Mouse (Mus musculus) cerebral cortex, adult 2 months (tissue): Measurements from ENCODE around the gene Klk1b5.

Experiments used
- WGBS: fragments of 180-500 bp; shearing (Covaris S2); methylation state at CpG from one replicate; pipeline ENCODE4 v1.1.7; 2018; 5-methylcytosine and 5-hydroxymethylcytosine counted together

Klk1b5 gene

DNA sequence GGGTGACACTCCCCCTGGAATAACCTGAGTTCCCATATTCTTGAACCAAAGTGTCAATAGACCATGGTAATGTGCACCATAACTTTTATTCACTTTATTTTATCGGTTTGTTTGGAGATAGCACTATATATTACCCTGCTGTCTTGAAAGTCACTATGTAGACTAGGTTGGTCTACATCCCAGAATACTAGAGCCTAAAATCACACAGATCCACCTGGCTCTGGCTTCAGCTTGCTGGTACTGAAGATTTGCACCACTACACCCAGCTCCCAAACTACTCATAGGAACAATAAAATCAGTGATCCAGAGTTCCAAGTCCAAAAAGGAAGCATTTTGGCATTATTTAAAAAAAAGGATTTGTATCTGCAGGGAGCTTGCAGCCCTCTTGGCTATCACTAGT, at the start of gene Klk1b5:
Gene Klk1b5, plus strand, starts transcription at position 301 of the 400 bp plus-strand sequence.
- 82% methylated on average over 1 of the region's 1 CpGs for WGBS

GRCm38 (mm10) chr7:44179299-44180045, 36.3 kb upstream of the Klk1b5 start:
- WGBS, result 39% methylated on average over 9 of the region's 9 CpGs

DNA sequence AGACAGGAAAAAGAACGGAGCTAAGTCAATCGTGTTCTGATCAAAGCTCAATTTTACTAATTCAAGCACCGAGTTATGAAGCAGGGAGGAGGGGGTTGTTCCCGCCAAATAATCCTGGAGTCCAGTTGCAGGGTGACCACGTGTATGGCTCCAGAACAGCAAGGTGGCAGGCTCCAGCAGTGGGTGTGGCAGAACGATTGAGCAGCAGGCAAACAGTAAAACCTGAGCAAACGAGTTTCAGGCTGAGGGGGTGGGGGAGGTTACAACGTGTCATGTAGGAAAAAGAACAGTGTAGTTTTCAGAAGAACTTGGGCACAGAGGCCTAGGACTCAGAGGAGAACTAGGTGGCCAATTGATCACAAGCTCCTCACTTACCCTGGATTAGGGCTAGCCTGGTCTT, 29.2 kb upstream of the Klk1b5 start:
- WGBS, result 73% methylated on average over 8 of the region's 8 CpGs

DNA sequence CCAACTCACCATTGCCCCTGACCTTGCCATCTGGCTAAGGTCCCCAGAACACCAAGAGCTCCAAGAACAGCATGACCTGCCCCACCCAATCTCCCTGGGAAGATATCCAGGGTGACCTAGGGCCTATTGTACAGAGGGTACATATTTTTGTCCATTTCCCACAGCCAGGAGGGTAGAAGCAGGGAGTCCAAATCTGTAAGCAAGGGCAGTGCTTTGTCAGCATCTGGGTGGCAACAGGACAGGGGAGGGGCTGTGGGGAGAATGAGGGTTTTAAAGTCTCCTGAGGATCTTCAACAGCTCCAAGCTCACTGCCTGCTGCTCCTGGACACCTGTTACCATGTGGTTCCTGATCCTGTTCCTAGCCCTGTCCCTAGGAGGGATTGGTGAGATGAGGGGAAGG, 27.8 kb upstream of the Klk1b5 start, which contains the start of gene Klk1b24:
Gene Klk1b24, plus strand, starts transcription at position 301 of the 400 bp plus-strand sequence.

GRCm38 (mm10) chr7:44193466-44193865, 22.3 kb upstream of the Klk1b5 start:
- WGBS, result 93% methylated on average over 1 of the region's 1 CpGs

DNA sequence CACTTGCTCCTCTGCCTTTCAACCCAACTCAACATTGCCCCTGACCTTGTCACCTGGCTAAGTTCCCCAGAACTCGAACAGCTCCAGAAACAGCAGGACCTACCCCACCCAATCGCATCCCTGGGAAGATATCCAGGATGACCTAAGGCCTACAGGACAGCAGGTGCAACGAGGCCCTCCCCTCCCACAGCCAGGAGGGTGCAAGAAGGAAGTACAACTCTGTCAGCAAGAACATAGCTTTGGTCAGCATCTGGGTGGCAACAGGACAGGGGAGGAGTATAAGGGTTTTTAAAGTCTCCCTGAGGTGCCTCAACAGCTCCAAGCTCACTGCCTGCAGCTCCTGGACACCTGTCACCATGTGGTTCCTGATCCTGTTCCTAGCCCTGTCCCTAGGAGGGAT, 17.9 kb upstream of the Klk1b5 start, which contains the start of gene Klk1b3:
Gene Klk1b3, plus strand, starts transcription at position 301 of the 400 bp plus-strand sequence.
- WGBS, result 65% methylated on average over 3 of the region's 3 CpGs

- 66% methylated on average over 3 of the region's 3 CpGs for WGBS
Measured at GRCm38 (mm10) chr7:44207135-44207534, 8.6 kb upstream of the Klk1b5 start, which contains the start of gene Klk1b4. Gene Klk1b4, plus strand, starts transcription at chr7:44207435.

DNA sequence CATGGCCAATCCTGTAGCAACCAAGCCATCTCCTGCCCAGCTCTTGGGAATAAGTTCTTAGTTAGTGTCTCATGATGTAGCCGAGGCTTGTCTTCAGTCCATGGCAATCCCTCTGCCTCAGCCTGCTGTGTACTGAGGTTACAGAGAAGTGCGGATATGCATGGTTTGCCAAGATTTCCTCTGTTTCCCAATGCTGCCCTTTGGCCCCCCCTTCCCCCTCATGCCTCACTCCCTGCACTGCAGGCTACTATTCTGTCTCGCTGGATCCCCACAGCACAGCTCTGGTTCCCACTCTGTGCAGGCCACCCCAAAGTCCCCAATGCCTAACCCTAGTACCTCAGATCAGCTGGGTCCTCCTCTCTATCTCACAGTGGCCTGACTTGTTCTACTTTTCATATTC, 7.4 kb upstream of the Klk1b5 start:
- WGBS, result 86% methylated on average over 3 of the region's 3 CpGs

- 77% methylated on average over 10 of the region's 10 CpGs for WGBS
Measured at GRCm38 (mm10) chr7:44221601-44222000, 5.9 kb downstream of the Klk1b5 start.

- 86% methylated on average over 6 of the region's 6 CpGs for WGBS
Measured at GRCm38 (mm10) chr7:44222335-44222734, 6.6 kb downstream of the Klk1b5 start.

GRCm38 (mm10) chr7:44225076-44225475, 9.3 kb downstream of the Klk1b5 start, which contains the start of gene Klk1:
Gene Klk1, plus strand, starts transcription at chr7:44225360.
- 53% methylated on average over 1 of the region's 1 CpGs for WGBS

GRCm38 (mm10) chr7:44235909-44236308, 20.2 kb downstream of the Klk1b5 start, which contains the start of gene Gm36864:
Gene Gm36864, plus strand, starts transcription at chr7:44236177.
- WGBS, result 83% methylated on average over 3 of the region's 3 CpGs

GRCm38 (mm10) chr7:44239913-44240312, 24.2 kb downstream of the Klk1b5 start:
- WGBS, result 55% methylated on average over 2 of the region's 2 CpGs

GRCm38 (mm10) chr7:44240712-44241111, 25.0 kb downstream of the Klk1b5 start:
- WGBS, result 52% methylated on average over 1 of the region's 1 CpGs

DNA sequence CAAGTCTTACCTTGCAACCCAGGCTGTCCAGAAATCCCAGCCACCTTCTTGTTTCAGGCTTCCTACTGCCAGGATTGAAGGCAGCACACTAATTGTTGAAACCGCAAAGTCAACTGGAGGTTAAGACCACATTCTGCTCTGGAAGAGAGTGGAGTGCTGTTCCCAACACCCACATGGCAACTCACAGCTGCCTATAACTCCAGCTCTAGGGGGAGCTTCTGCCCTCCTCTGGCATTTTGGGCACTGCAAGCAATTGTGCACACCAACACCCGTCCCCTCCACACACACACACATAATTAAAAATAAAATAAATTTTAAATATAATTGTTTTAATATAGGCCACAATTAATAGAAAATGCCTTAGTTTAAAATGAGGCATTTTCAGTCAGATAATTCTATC, 25.4 kb downstream of the Klk1b5 start:
- 47% methylated on average over 2 of the region's 2 CpGs for WGBS

DNA sequence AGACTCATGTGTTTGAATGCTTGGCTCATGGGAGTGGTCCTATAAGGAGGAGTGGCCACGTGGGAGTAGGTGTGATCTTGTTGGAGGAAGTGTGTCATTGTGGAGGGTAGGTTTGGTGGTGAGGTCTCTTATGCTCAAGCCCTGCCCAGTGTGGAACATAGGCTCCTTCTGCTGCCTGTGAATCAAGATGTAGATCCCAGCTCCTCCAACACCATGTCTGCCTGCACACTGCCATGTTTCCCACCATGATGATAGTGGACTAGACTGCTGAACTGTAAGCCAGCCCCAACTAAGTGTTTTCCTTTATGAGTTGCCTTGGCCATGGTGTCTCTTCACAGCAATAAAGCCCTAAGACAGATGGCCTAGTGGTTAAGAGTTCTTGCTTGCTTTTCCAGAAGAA, 28.3 kb downstream of the Klk1b5 start:
- 65% methylated on average over 1 of the region's 1 CpGs for WGBS

DNA sequence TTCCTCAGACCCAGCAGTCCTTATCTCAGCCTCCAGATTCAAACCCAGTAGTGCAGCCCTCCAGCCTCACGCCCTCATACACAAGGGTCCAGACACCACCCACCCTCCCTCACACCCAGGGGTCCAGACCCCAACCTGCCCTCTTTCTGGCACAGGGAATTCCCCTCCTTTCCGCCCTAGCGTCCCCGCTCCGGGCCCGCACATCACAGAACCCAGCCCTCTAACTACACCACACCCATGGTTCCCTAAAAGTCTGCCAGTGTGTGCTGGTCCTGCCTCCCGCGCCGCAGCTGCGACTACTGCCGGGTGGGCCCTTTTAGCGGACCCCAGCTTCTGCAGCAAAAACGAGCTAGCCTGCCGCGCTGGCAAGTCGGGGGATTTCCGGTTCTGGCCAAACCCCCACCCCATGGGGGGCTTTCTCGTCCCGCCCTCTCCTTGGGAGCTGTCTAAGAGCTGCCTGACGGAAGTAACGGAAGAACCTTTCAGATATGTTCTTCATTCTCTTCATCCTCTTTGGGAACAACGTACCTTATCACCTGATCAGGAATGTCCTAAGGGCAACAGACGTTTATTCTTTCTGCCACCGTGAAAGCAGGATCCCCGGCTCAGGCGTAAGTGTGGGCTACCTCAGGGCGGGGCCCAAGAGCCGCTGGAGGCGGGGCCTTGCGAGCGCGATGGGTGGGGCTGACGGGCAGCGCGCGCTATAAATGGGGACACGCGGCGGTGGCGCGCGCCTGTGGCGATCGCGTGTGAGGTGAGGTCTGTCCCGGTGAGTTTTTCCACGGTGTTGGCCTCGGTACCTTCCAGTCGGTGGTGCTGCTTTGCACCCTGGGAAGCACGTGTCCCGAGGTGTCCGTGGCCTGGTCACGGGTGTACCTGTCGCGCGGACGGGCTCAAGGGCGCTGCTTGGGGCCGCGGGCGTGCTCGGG, 30.6 kb downstream of the Klk1b5 start, which contains the start of the genes 1700028J19Rik and 2410002F23Rik:
Gene 1700028J19Rik, minus strand, starts transcription at position 641 of the 929 bp plus-strand sequence.
Gene 2410002F23Rik, plus strand, starts transcription at position 668 of the 929 bp plus-strand sequence.
- WGBS, result under 1% methylated on average over 62 of the region's 62 CpGs

- under 1% methylated on average over 23 of the region's 23 CpGs for WGBS
Measured at GRCm38 (mm10) chr7:44246984-44247470, 31.3 kb downstream of the Klk1b5 start.

DNA sequence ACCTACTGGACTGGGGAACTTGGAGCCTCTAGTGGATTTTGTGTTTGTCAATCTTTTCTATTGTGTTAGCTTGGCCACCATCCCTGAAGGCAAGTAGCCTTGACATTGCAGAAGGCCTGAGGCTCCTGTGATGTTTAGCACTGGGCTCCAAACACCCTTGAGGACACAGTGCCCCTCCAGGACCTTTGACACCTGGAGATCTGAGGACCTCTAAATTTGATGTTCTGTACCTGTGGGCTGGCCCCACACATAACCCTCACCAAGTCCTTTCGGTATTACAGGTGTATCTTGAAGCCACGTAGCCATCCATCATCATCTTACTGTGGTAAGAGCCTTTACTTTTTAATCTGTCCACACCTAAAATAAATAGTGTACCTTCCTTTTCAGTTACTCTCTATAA, 32.2 kb downstream of the Klk1b5 start:
- 93% methylated on average over 2 of the region's 2 CpGs for WGBS

DNA sequence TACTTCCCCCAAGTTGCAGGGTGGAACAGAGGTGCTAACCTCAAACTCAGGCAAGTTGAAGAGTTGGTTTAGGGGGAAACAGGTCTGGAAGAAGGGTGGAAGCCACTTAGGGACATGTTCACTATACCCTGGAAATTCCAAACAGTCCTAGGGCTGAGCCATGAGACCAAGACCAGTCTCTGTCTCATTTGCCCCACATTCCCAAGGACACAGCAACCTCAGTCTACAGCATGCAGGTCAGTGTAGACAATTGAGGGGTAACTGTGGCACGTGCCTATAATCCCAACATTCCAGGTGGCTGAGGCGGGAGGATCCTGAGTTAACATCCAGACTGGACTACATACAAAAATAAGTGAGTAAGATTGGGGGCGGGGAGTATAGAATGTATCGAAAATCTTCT, 33.5 kb downstream of the Klk1b5 start:
- 85% methylated on average over 4 of the region's 4 CpGs for WGBS

- 85% methylated on average over 17 of the region's 17 CpGs for WGBS
Measured at GRCm38 (mm10) chr7:44250732-44251275, 35.1 kb downstream of the Klk1b5 start.
